Mouse (Mus musculus): ENCODE measurements around the gene Lsm2. TPM values are rescaled to one million over a fixed set of nuclear protein-coding genes. Genes with fewer than 3 reads are reported as not detected.
"Not testable (repeated sequence)": the region's sequence is repeated elsewhere in the genome, so short reads cannot be mapped to it uniquely, and the experiment has no call there.

Gene Lsm2
- total RNA-seq, 1 experiment from 2014 or later = 39.0 TPM

DNA sequence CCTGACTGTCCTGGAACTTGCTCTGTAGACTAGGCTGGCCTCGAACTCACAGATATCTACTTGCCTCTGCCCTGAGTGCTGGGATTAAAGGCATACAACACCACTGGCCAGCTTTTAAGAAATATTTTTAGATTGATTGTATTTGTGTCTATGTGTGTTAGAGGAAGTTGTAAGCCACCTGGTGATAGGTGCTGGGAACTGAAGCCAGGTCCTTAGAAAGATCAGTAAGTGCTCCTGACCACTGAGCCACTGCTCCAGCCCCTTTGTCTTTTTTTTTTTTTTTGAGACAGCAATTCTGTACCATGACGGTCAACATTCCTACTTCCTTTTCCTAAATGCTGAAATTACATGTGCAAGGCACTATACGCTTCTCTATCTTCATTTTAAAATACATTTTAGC lies 28.4 kb upstream of the Lsm2 start:
- ATAC-seq (replicated peaks in 1 of 2; ENCODE audit: insufficient read depth in 1 of 2, low FRiP score in 2 of 2, low TSS enrichment in 1 of 2, low read depth in 1 of 2, poor library complexity in 2 of 2, severe bottlenecking in 2 of 2) = no peak

DNA sequence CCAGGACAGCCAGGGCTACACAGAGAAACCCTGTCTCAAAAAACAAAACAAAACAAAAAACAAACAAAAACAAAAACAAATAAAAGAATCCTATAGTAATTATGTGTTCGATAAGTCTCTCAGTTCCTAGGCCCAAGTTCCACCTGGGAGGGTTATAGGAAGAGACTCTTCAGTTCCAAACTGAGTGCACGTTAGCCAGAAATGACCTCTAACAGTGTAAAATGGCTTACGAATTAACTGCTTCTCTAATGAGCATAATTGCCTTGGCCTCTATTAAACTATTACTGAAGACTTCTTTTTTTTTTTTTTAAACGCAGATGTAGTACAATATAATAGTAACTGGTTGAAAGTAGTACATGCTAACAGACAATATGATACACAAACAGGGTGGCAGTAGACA lies 27.8 kb upstream of the Lsm2 start:
- no peak for ATAC-seq (replicated peaks in 1 of 2; ENCODE audit: insufficient read depth in 1 of 2, low FRiP score in 2 of 2, low TSS enrichment in 1 of 2, low read depth in 1 of 2, poor library complexity in 2 of 2, severe bottlenecking in 2 of 2)

GRCm38 (mm10) chr17:34954831-34955230 lies 26.8 kb upstream of the Lsm2 start:
- ATAC-seq (replicated peaks in 1 of 2; ENCODE audit: insufficient read depth in 1 of 2, low FRiP score in 2 of 2, low TSS enrichment in 1 of 2, low read depth in 1 of 2, poor library complexity in 2 of 2, severe bottlenecking in 2 of 2) = no peak

GRCm38 (mm10) chr17:34955884-34956283 lies 25.8 kb upstream of the Lsm2 start:
- ATAC-seq (replicated peaks in 1 of 2; ENCODE audit: insufficient read depth in 1 of 2, low FRiP score in 2 of 2, low TSS enrichment in 1 of 2, low read depth in 1 of 2, poor library complexity in 2 of 2, severe bottlenecking in 2 of 2) = no peak

GRCm38 (mm10) chr17:34956340-34956739 lies 25.3 kb upstream of the Lsm2 start:
- ATAC-seq (replicated peaks in 1 of 2; ENCODE audit: insufficient read depth in 1 of 2, low FRiP score in 2 of 2, low TSS enrichment in 1 of 2, low read depth in 1 of 2, poor library complexity in 2 of 2, severe bottlenecking in 2 of 2) = no peak

GRCm38 (mm10) chr17:34957291-34957690 lies 24.4 kb upstream of the Lsm2 start:
- ATAC-seq (replicated peaks in 1 of 2; ENCODE audit: insufficient read depth in 1 of 2, low FRiP score in 2 of 2, low TSS enrichment in 1 of 2, low read depth in 1 of 2, poor library complexity in 2 of 2, severe bottlenecking in 2 of 2) = not testable (repeated sequence)

DNA sequence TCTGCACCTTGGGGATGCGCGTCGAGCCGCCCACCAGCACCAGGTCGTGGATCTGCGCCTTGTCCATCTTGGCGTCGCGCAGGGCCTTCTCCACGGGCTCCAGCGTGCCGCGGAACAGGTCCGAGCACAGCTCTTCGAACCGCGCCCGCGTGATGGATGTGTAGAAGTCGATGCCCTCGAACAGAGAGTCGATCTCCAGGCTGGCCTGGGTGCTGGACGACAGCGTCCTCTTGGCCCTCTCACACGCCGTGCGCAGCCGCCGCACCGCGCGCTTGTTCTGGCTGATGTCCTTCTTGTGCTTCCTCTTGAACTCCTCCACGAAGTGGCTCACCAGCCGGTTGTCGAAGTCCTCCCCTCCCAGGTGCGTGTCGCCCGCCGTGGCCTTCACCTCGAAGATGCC lies 23.7 kb upstream of the Lsm2 start:
- ATAC-seq (replicated peaks in 1 of 2; ENCODE audit: insufficient read depth in 1 of 2, low FRiP score in 2 of 2, low TSS enrichment in 1 of 2, low read depth in 1 of 2, poor library complexity in 2 of 2, severe bottlenecking in 2 of 2) = not testable (repeated sequence)

GRCm38 (mm10) chr17:34958734-34959129 lies 22.9 kb upstream of the Lsm2 start:
- ATAC-seq (replicated peaks in 1 of 2; ENCODE audit: insufficient read depth in 1 of 2, low FRiP score in 2 of 2, low TSS enrichment in 1 of 2, low read depth in 1 of 2, poor library complexity in 2 of 2, severe bottlenecking in 2 of 2) = peak in 1 of 2 experiments; percentile 19; a peak in 1 of 4 replicates

GRCm38 (mm10) chr17:34959130-34959778 lies 22.4 kb upstream of the Lsm2 start, which contains the start of gene Hspa1b:
Gene Hspa1b (minus strand): TSS chr17:34959238.
- ATAC-seq (replicated peaks in 1 of 2; ENCODE audit: insufficient read depth in 1 of 2, low FRiP score in 2 of 2, low TSS enrichment in 1 of 2, low read depth in 1 of 2, poor library complexity in 2 of 2, severe bottlenecking in 2 of 2) = peak; percentile 93

GRCm38 (mm10) chr17:34959881-34960515 lies 21.7 kb upstream of the Lsm2 start:
- no peak for ATAC-seq (replicated peaks in 1 of 2; ENCODE audit: insufficient read depth in 1 of 2, low FRiP score in 2 of 2, low TSS enrichment in 1 of 2, low read depth in 1 of 2, poor library complexity in 2 of 2, severe bottlenecking in 2 of 2)

GRCm38 (mm10) chr17:34960702-34961493 lies 20.8 kb upstream of the Lsm2 start:
- no peak for ATAC-seq (replicated peaks in 1 of 2; ENCODE audit: insufficient read depth in 1 of 2, low FRiP score in 2 of 2, low TSS enrichment in 1 of 2, low read depth in 1 of 2, poor library complexity in 2 of 2, severe bottlenecking in 2 of 2)

DNA sequence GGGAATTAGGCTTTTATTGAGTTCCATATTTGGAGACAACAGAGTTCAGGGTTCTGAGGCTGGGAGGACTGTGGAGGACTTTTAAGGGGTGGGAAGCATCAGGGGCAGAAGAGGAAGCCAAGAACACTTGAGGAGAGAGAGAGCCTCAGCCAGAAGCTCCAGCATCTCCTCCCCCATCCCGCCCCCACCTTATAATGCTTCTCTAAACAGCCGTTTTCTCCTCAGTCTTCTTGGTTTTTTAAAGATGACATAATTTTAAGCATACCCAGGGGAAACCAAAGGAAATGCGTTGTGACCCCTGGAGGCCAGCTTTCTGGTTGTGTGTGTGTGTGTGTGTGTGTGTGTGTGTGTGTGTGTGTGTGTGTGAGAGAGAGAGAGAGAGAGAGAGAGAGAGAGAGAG lies 19.5 kb upstream of the Lsm2 start:
- ATAC-seq (replicated peaks in 1 of 2; ENCODE audit: insufficient read depth in 1 of 2, low FRiP score in 2 of 2, low TSS enrichment in 1 of 2, low read depth in 1 of 2, poor library complexity in 2 of 2, severe bottlenecking in 2 of 2) = no peak

DNA sequence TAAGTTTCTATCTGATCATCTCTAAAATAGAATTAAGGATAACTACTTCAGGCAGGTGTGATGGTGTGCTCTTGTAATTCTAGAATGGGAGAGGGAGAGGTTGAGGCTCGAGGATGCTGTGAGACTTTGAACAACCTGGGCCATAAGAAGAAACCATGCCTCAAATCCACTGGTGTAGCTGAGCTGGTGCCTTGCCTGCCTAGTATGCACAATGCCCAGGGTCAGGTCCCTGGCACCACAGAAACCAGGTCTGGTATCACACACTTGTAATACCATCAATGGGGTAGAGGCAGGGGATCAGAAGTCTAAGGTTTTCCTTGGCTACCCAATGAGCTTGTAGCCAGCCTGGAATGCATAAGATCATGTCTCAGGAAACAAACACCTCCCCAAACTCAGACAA lies 18.8 kb upstream of the Lsm2 start:
- no peak for ATAC-seq (replicated peaks in 1 of 2; ENCODE audit: insufficient read depth in 1 of 2, low FRiP score in 2 of 2, low TSS enrichment in 1 of 2, low read depth in 1 of 2, poor library complexity in 2 of 2, severe bottlenecking in 2 of 2)

- no peak for ATAC-seq (replicated peaks in 1 of 2; ENCODE audit: insufficient read depth in 1 of 2, low FRiP score in 2 of 2, low TSS enrichment in 1 of 2, low read depth in 1 of 2, poor library complexity in 2 of 2, severe bottlenecking in 2 of 2)
Observed at GRCm38 (mm10) chr17:34964640-34965049, 17.0 kb upstream of the Lsm2 start.

DNA sequence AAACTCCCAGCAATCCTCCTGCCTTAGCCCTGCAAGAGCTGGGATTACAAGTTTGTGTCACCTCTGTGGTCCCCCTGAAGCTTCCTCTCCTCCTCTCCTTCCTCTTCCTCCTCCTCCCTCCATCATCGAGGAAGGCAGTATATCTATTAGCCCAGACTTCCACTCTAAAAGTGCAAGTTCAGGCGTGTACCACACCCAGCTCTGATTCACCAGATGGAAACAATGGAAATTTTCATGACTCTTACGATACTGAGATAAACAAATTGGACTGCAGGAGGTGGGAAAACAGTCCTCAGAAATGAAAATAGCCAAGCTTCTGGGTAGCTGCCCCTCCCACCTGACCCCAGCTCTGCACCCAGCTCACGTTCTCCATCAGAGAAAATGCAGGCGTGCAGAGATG lies 16.0 kb upstream of the Lsm2 start:
- no peak for ATAC-seq (replicated peaks in 1 of 2; ENCODE audit: insufficient read depth in 1 of 2, low FRiP score in 2 of 2, low TSS enrichment in 1 of 2, low read depth in 1 of 2, poor library complexity in 2 of 2, severe bottlenecking in 2 of 2)

- not testable (repeated sequence) for ATAC-seq (replicated peaks in 1 of 2; ENCODE audit: insufficient read depth in 1 of 2, low FRiP score in 2 of 2, low TSS enrichment in 1 of 2, low read depth in 1 of 2, poor library complexity in 2 of 2, severe bottlenecking in 2 of 2)
Observed at GRCm38 (mm10) chr17:34969822-34970221, 11.8 kb upstream of the Lsm2 start, which contains the start of gene Gm20481. Gene Gm20481 (plus strand): TSS chr17:34969912.

DNA sequence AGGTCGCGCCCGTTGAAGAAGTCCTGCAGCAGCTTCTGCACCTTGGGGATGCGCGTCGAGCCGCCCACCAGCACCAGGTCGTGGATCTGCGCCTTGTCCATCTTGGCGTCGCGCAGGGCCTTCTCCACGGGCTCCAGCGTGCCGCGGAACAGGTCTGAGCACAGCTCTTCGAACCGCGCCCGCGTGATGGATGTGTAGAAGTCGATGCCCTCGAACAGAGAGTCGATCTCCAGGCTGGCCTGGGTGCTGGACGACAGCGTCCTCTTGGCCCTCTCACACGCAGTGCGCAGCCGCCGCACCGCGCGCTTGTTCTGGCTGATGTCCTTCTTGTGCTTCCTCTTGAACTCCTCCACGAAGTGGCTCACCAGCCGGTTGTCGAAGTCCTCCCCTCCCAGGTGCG lies 10.8 kb upstream of the Lsm2 start:
- ATAC-seq (replicated peaks in 1 of 2; ENCODE audit: insufficient read depth in 1 of 2, low FRiP score in 2 of 2, low TSS enrichment in 1 of 2, low read depth in 1 of 2, poor library complexity in 2 of 2, severe bottlenecking in 2 of 2) = not testable (repeated sequence)

DNA sequence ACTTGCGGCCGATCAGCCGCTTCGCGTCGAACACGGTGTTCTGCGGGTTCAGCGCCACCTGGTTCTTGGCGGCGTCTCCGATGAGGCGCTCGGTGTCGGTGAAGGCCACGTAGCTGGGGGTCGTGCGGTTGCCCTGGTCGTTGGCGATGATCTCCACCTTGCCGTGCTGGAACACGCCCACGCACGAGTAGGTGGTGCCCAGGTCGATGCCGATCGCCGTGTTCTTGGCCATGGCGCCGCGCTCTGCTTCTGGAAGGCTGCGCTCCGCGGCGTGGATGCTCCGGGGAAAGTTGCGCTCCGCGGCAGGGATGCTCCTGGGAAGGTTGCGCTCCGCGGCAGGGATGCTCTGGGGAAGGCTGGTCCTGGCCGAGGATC lies 10.0 kb upstream of the Lsm2 start:
- peak in 1 of 2 experiments; percentile 18; a peak in 1 of 4 replicates for ATAC-seq (replicated peaks in 1 of 2; ENCODE audit: insufficient read depth in 1 of 2, low FRiP score in 2 of 2, low TSS enrichment in 1 of 2, low read depth in 1 of 2, poor library complexity in 2 of 2, severe bottlenecking in 2 of 2)

Data from hematopoietic stem cell, adult 5-6 weeks (primary cell).